Mouse (Mus musculus) heart, postnatal 4 days (tissue): Measurements from ENCODE around the gene Tas2r138. TPM values are rescaled to one million over a fixed set of nuclear protein-coding genes. Genes with fewer than 3 reads are reported as not detected.

Experiments used
- total RNA-seq, 2 experiments: library from RNA; stranded (reverse); gene quantifications; 2 replicates each; pipeline ENCODE4 v1.2.3; 2021

Tas2r138 gene
- total RNA-seq, 2 experiments from 2014 or later = not detected

Other genes with a start within 250 kb of the Tas2r138 start
- 1 to 10 TPM; 3.1 to 3.7 TPM for gene E330009J07Rik, start 177.2 kb downstream of the Tas2r138 start, total RNA-seq
- gene Wee2, start 174.2 kb downstream of the Tas2r138 start, total RNA-seq = not detected
- 10 to 100 TPM; 37.5 to 39.9 TPM for gene Ssbp1, start 142.0 kb downstream of the Tas2r138 start, total RNA-seq
- gene Tas2r137, start 122.1 kb downstream of the Tas2r138 start, total RNA-seq = not detected
- gene Tas2r108, start 119.8 kb downstream of the Tas2r138 start, total RNA-seq = not detected
- not detected for gene Prss37, start 93.8 kb downstream of the Tas2r138 start, total RNA-seq
- not detected for gene Olfr461, start 58.3 kb downstream of the Tas2r138 start, total RNA-seq
- not detected for gene Olfr460, start 43.8 kb downstream of the Tas2r138 start, total RNA-seq
- under 1 TPM; 0.45 to 0.71 TPM for gene Clec5a, start 27.5 kb downstream of the Tas2r138 start, total RNA-seq
- 1 to 10 TPM in 1 of 2 experiments, under 1 TPM in 1; 0.36 to 1.5 TPM for gene Mgam, start 15.5 kb upstream of the Tas2r138 start, total RNA-seq